8 mouse cellular contexts compared by ENCODE assay signal in genomic region chr2:156202848-156203437, GRCm38 (mm10). TPM values are rescaled to one million over a fixed set of nuclear protein-coding genes. Genes with fewer than 3 reads are reported as not detected.
DNase-seq lines count a peak whose midpoint lies in the region; ATAC-seq and TF ChIP-seq lines count a peak whose summit lies in the region.

No protein-coding gene starts in this region.

- H3K27me3 ChIP-seq in forebrain, embryonic 13.5 days = no peaks in the 10 kb centered on the region
- H3K27me3 ChIP-seq in forebrain, embryonic 11.5 days (ENCODE audit: control insufficient read depth, insufficient read depth, low read length) = no peaks in the 10 kb centered on the region
- H3K27me3 ChIP-seq in hindbrain, postnatal 0 days (ENCODE audit: insufficient read depth, low read length) = no peaks in the 10 kb centered on the region
- H3K27me3 ChIP-seq in limb, embryonic 15.5 days = no peaks in the 10 kb centered on the region

- intact Hi-C loops in gastrocnemius, adult 2 months (cut with DNase I) = loop anchor here (5.0 kb wide), 1 partner anchor 39 kb away; no protein-coding TSS in a partner anchor

- peak; percentile 55; the same call in 1 of the 2 replicates for ATAC-seq in forebrain, embryonic 13.5 days
- ATAC-seq in forebrain, embryonic 11.5 days (replicated peaks; ENCODE audit: low FRiP score) = no peak
- peak; percentile 86 for ATAC-seq in hindbrain, postnatal 0 days
- ATAC-seq in limb, embryonic 15.5 days (ENCODE audit: insufficient number of reproducible peaks, low FRiP score, low TSS enrichment, low read depth) = peak; percentile 74

- no peak for DNase-seq in forebrain, embryonic 11.5 days (ENCODE audit: low spot score)
- DNase-seq in adrenal gland, postnatal 4 days (ENCODE audit: low spot score in 2 of 2) = peak; percentile 9 to 37
- peak; percentile 73 for DNase-seq in gastrocnemius, adult 2 months
- peak; percentile 89 for DNase-seq in hindbrain, postnatal 0 days (ENCODE audit: low spot score)
- DNase-seq in retina, postnatal 7 days (ENCODE audit: low read depth, low spot score) = peak; percentile 51
- no peak for DNase-seq in spleen, postnatal 4 days (ENCODE audit: low spot score in 2 of 2)

- H3K9me3 ChIP-seq in forebrain, embryonic 13.5 days (replicated peaks) = no peaks in the 10 kb centered on the region
- H3K9me3 ChIP-seq in forebrain, embryonic 11.5 days (ENCODE audit: control insufficient read depth, low read length) = no peaks in the 10 kb centered on the region
- no peaks in the 10 kb centered on the region for H3K9me3 ChIP-seq in hindbrain, postnatal 0 days (ENCODE audit: low read length)
- H3K9me3 ChIP-seq in limb, embryonic 15.5 days = no peaks in the 10 kb centered on the region

- H3K4me2 ChIP-seq in forebrain, embryonic 13.5 days = no peak overlapping the region; the same call in 1 of the 2 replicates
- no peak overlapping the region for H3K4me2 ChIP-seq in forebrain, embryonic 11.5 days (ENCODE audit: low read depth, low read length, severe bottlenecking)
- H3K4me2 ChIP-seq in hindbrain, postnatal 0 days (ENCODE audit: low read depth, low read length) = peak overlapping the region; percentile 1; the same call in 1 of the 2 replicates
- no peak overlapping the region for H3K4me2 ChIP-seq in limb, embryonic 15.5 days

- no peak overlapping the region for H3K4me3 ChIP-seq in forebrain, embryonic 13.5 days
- no peak overlapping the region for H3K4me3 ChIP-seq in forebrain, embryonic 11.5 days (ENCODE audit: low read depth, low read length)
- peak overlapping the region; percentile 42 for H3K4me3 ChIP-seq in gastrocnemius, adult 2 months
- no peak overlapping the region for H3K4me3 ChIP-seq in hindbrain, postnatal 0 days (ENCODE audit: low read length)
- H3K4me3 ChIP-seq in limb, embryonic 15.5 days = no peak overlapping the region

- H3K27ac ChIP-seq in forebrain, embryonic 13.5 days = peak overlapping the region; percentile 76
- no peak overlapping the region for H3K27ac ChIP-seq in forebrain, embryonic 11.5 days (ENCODE audit: low read depth, low read length)
- peak overlapping the region; percentile 83 for H3K27ac ChIP-seq in gastrocnemius, adult 2 months
- peak overlapping the region; percentile 72 for H3K27ac ChIP-seq in hindbrain, postnatal 0 days
- peak overlapping the region; percentile 59 for H3K27ac ChIP-seq in limb, embryonic 15.5 days

- peaks cover 36% of the 10 kb centered on the region for H3K4me1 ChIP-seq in forebrain, embryonic 13.5 days
- H3K4me1 ChIP-seq in forebrain, embryonic 11.5 days (replicated peaks; ENCODE audit: control insufficient read depth, insufficient read depth, low read length) = peaks cover 4% of the 10 kb centered on the region; the same call in 1 of the 2 replicates
- H3K4me1 ChIP-seq in hindbrain, postnatal 0 days (ENCODE audit: insufficient read depth, low read length) = no peaks in the 10 kb centered on the region; the same call in 1 of the 2 replicates
- peaks cover 37% of the 10 kb centered on the region for H3K4me1 ChIP-seq in limb, embryonic 15.5 days

- H3K36me3 ChIP-seq in forebrain, embryonic 13.5 days (ENCODE audit: poor library complexity, severe bottlenecking) = peaks cover 26% of the 10 kb centered on the region
- no peaks in the 10 kb centered on the region; the same call in 1 of the 2 replicates for H3K36me3 ChIP-seq in forebrain, embryonic 11.5 days (ENCODE audit: control insufficient read depth, insufficient read depth, low read length)
- H3K36me3 ChIP-seq in hindbrain, postnatal 0 days (ENCODE audit: insufficient read depth, low read length) = peaks cover 3% of the 10 kb centered on the region; the same call in 1 of the 2 replicates
- peaks cover 25% of the 10 kb centered on the region for H3K36me3 ChIP-seq in limb, embryonic 15.5 days

- no peak overlapping the region for H3K9ac ChIP-seq in forebrain, embryonic 13.5 days
- no peak overlapping the region for H3K9ac ChIP-seq in forebrain, embryonic 11.5 days (ENCODE audit: low read length)
- no peak overlapping the region for H3K9ac ChIP-seq in hindbrain, postnatal 0 days (replicated peaks; ENCODE audit: low read length)
- no peak overlapping the region for H3K9ac ChIP-seq in limb, embryonic 15.5 days

- 30% methylated on average over 3 of the region's 3 CpGs for WGBS in forebrain, embryonic 13.5 days
- 76% methylated on average over 3 of the region's 3 CpGs for WGBS in forebrain, embryonic 11.5 days
- whole genome bisulfite sequencing in hindbrain, postnatal 0 days = 20% methylated on average over 3 of the region's 3 CpGs
- WGBS in limb, embryonic 15.5 days = 25% methylated on average over 3 of the region's 3 CpGs

- TF ChIP-seq CTCF in gastrocnemius, adult 2 months (IDR thresholded peaks at IDR 0.05) = no peak
- TF ChIP-seq CTCF in hindbrain, postnatal 0 days (IDR thresholded peaks at IDR 0.05; ENCODE audit: low read depth) = no peak

RNA-seq across cellular contexts. Expression of gene Phf20, which starts 6.7 kb away (rescaled TPM):
- 130 and 133 TPM in 2 replicates for polyA plus RNA-seq in forebrain, embryonic 13.5 days (2015; fragmentation: Nextera tagmentation; extraction: Ambion mirVana)
- polyA plus RNA-seq in forebrain, embryonic 11.5 days (2014; fragmentation: Nextera tagmentation; extraction: Ambion mirVana) = 87.7 and 92.9 TPM in 2 replicates
- 10 to 100 TPM; 36.6 to 36.9 TPM for total RNA-seq in adrenal gland, postnatal 4 days (2021)
- 10 to 100 TPM; 30.8 to 31.4 TPM for total RNA-seq in gastrocnemius, adult 2 months (2021)
- 27.3 and 31.0 TPM in 2 replicates for total RNA-seq in hindbrain, postnatal 0 days (2014; rRNA removed)
- polyA plus RNA-seq in hindbrain, postnatal 0 days (2015; fragmentation: Nextera tagmentation; extraction: Ambion mirVana) = 100 and 105 TPM in 2 replicates
- polyA plus RNA-seq in limb, embryonic 15.5 days (2015; fragmentation: Nextera tagmentation; extraction: Ambion mirVana) = 68.4 and 70.8 TPM in 2 replicates

RNA-seq across cellular contexts. Expression of gene Rbm39, which starts 22.9 kb away (rescaled TPM):
- 686 and 711 TPM in 2 replicates for polyA plus RNA-seq in forebrain, embryonic 13.5 days (2015; fragmentation: Nextera tagmentation; extraction: Ambion mirVana)
- polyA plus RNA-seq in forebrain, embryonic 11.5 days (2014; fragmentation: Nextera tagmentation; extraction: Ambion mirVana) = 630 and 681 TPM in 2 replicates
- 100 to 1,000 TPM; 525 to 551 TPM for total RNA-seq in adrenal gland, postnatal 4 days (2021)
- total RNA-seq in gastrocnemius, adult 2 months (2021) = 100 to 1,000 TPM; 119 TPM
- total RNA-seq in hindbrain, postnatal 0 days (2014; rRNA removed) = 250 and 341 TPM in 2 replicates
- polyA plus RNA-seq in hindbrain, postnatal 0 days (2015; fragmentation: Nextera tagmentation; extraction: Ambion mirVana) = 448 and 480 TPM in 2 replicates
- polyA plus RNA-seq in limb, embryonic 15.5 days (2015; fragmentation: Nextera tagmentation; extraction: Ambion mirVana) = 595 and 644 TPM in 2 replicates

RNA-seq across cellular contexts. Expression of gene Nfs1, which starts 59.0 kb away (rescaled TPM):
- 36.7 and 38.8 TPM in 2 replicates for polyA plus RNA-seq in forebrain, embryonic 13.5 days (2015; fragmentation: Nextera tagmentation; extraction: Ambion mirVana)
- 37.2 and 38.3 TPM in 2 replicates for polyA plus RNA-seq in forebrain, embryonic 11.5 days (2014; fragmentation: Nextera tagmentation; extraction: Ambion mirVana)
- total RNA-seq in adrenal gland, postnatal 4 days (2021) = 10 to 100 TPM; 67.9 to 74.5 TPM
- 10 to 100 TPM; 75.3 to 83.5 TPM for total RNA-seq in gastrocnemius, adult 2 months (2021)
- 42.2 and 49.2 TPM in 2 replicates for total RNA-seq in hindbrain, postnatal 0 days (2014; rRNA removed)
- polyA plus RNA-seq in hindbrain, postnatal 0 days (2015; fragmentation: Nextera tagmentation; extraction: Ambion mirVana) = 37.5 and 39.2 TPM in 2 replicates
- polyA plus RNA-seq in limb, embryonic 15.5 days (2015; fragmentation: Nextera tagmentation; extraction: Ambion mirVana) = 39.3 and 43.6 TPM in 2 replicates

RNA-seq across cellular contexts. Expression of gene Romo1, which starts 59.1 kb away (rescaled TPM):
- 389 and 451 TPM in 2 replicates for polyA plus RNA-seq in forebrain, embryonic 13.5 days (2015; fragmentation: Nextera tagmentation; extraction: Ambion mirVana)
- polyA plus RNA-seq in forebrain, embryonic 11.5 days (2014; fragmentation: Nextera tagmentation; extraction: Ambion mirVana) = 345 and 347 TPM in 2 replicates
- total RNA-seq in adrenal gland, postnatal 4 days (2021) = 100 to 1,000 TPM; 255 to 270 TPM
- 100 to 1,000 TPM; 187 to 259 TPM for total RNA-seq in gastrocnemius, adult 2 months (2021)
- total RNA-seq in hindbrain, postnatal 0 days (2014; rRNA removed) = 113 and 152 TPM in 2 replicates
- 604 and 613 TPM in 2 replicates for polyA plus RNA-seq in hindbrain, postnatal 0 days (2015; fragmentation: Nextera tagmentation; extraction: Ambion mirVana)
- 316 and 346 TPM in 2 replicates for polyA plus RNA-seq in limb, embryonic 15.5 days (2015; fragmentation: Nextera tagmentation; extraction: Ambion mirVana)

Comparison
In these comparisons a context has a peak if more than half of its experiments do, and no peak if none do; other contexts are left out.
1. DNase-seq: peak in adrenal gland, postnatal 4 days (2 of 2), gastrocnemius, adult 2 months (single experiment), hindbrain, postnatal 0 days (single experiment) and retina, postnatal 7 days (single experiment); none in forebrain, embryonic 11.5 days (single experiment) and spleen, postnatal 4 days (0 of 2).